Mouse (Mus musculus) C2C12 (cell line): ENCODE results near the gene Megf6. TPM values are rescaled to one million over a fixed set of nuclear protein-coding genes. Genes with fewer than 3 reads are reported as not detected.

Source experiments
- H3K27me3 ChIP-seq: one replicate; pipeline ENCODE4 v1.6.1; 2011; ENCODE audit not compliant: control insufficient read depth, insufficient read depth, insufficient read length
- H3K36me3 ChIP-seq: one replicate; pipeline ENCODE4 v1.6.1; 2011; ENCODE audit not compliant: control insufficient read depth, insufficient read depth
- H3K4me3 ChIP-seq: one replicate; pipeline ENCODE4 v1.5.1; 2011; ENCODE audit warnings: mild to moderate bottlenecking, control low read depth; ENCODE audit not compliant: poor library complexity, insufficient read depth, severe bottlenecking
- H3K79me2 ChIP-seq: one replicate; pipeline ENCODE4 v1.6.1; 2011; ENCODE audit not compliant: control insufficient read depth, insufficient read depth
- H3K79me3 ChIP-seq: one replicate; pipeline ENCODE4 v1.6.1; 2011; ENCODE audit warnings: low read depth, control low read depth
- H3ac ChIP-seq: one replicate; pipeline ENCODE3; 2011; ENCODE audit warnings: low read depth; ENCODE audit not compliant: control insufficient read depth, insufficient read length
- CEBPB ChIP-seq: IDR thresholded peaks from one replicate; pipeline ENCODE4 v1.6.1; 2011; ENCODE audit warnings: low read depth, mild to moderate bottlenecking, control low read depth, moderate library complexity
- CTCF ChIP-seq: IDR thresholded peaks from one replicate; pipeline ENCODE4 v1.5.1; 2011; ENCODE audit not compliant: control insufficient read depth, insufficient read depth, insufficient read length
- FOSL1 ChIP-seq: IDR thresholded peaks from one replicate; pipeline ENCODE4 v1.8.0; 2011; ENCODE audit warnings: mild to moderate bottlenecking, low read length; ENCODE audit not compliant: poor library complexity, insufficient read depth, severe bottlenecking
- MAX ChIP-seq: IDR thresholded peaks from one replicate; pipeline ENCODE4 v1.6.1; 2011; ENCODE audit warnings: mild to moderate bottlenecking, control low read depth
- MYOD1 ChIP-seq: IDR thresholded peaks from one replicate; pipeline ENCODE4 v1.6.1; 2011; ENCODE audit warnings: low read depth; ENCODE audit not compliant: control insufficient read depth, insufficient read length
- MYOG ChIP-seq: IDR thresholded peaks from one replicate; pipeline ENCODE4 v1.6.1; 2011; ENCODE audit not compliant: control insufficient read depth, insufficient read length; ENCODE audit errors: extremely low read depth
- USF1 ChIP-seq: IDR thresholded peaks from one replicate; pipeline ENCODE4 v1.6.1; 2011; ENCODE audit warnings: low read depth, mild to moderate bottlenecking, control low read depth, moderate library complexity
- polyA plus RNA-seq: library from polyadenylated mRNA; unstranded; fragments of >200 nt; fragmentation: generic; extraction: Trizol; gene quantifications from one replicate; pipeline ENCODE4 v1.2.1, GENCODE M21; 2012; ENCODE audit warnings: missing spikeins

Gene Megf6
- polyA plus RNA-seq, 1 experiment: 0.08 TPM

DNA sequence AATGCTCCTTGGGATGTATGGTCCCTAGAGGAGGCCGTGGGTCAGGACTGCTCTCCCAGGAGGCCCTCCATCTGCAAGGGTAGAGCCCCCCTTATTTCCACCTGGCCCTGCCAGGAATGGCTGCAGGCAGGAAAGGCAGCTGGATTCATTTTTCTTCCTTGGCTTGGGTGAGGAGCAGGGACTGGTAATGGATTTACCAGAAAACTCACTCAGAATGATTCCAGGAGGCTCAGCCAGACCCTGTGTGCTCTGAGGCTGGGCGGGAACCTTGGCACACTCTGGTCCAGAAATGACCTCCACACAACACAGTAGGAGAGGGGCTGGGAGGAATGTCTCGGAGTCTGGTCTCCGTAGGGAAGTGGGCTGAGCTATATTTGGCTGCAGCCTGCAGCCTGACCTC, 61.8 kb downstream of the Megf6 start:
- TF ChIP-seq CTCF (no peak), CEBPB (no peak), MAX (no peak), USF1 (no peak)
- no peaks in the 10 kb centered on the region for H3K27me3 ChIP-seq
- H3K79me3 ChIP-seq: no peaks in the 10 kb centered on the region
- H3K36me3 ChIP-seq: no peaks in the 10 kb centered on the region
- no peak overlapping the region for H3ac ChIP-seq
- no peak overlapping the region for H3K4me3 ChIP-seq
- no peaks in the 10 kb centered on the region for H3K79me2 ChIP-seq

DNA sequence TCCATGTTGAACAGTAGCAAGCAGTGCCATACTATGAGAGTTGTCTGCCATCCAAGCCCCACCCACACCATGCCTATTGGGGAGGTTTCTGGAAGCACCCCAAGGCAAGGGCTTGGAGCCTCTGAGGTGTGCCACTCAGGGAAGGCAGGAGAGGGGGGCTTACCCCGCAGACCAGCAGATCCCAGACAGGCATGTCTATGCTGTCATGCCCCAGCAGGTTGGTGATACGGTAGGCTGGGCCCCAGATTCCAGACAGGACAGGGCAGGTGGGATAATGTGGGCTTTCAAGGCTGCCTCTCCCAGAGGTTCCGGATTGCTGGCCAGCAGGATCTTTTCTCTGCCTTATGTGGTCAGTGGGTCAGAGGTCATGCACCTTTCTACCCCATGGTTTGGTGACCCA, 65.5 kb downstream of the Megf6 start:
- no peaks in the 10 kb centered on the region for H3K79me2 ChIP-seq
- no peaks in the 10 kb centered on the region for H3K36me3 ChIP-seq
- no peak overlapping the region for H3ac ChIP-seq
- no peak overlapping the region for H3K4me3 ChIP-seq
- TF ChIP-seq MAX (no peak), CEBPB (no peak), USF1 (no peak), CTCF (no peak), FOSL1 (no peak), MYOD1 (no peak), MYOG (no peak)
- no peaks in the 10 kb centered on the region for H3K79me3 ChIP-seq
- no peaks in the 10 kb centered on the region for H3K27me3 ChIP-seq

DNA sequence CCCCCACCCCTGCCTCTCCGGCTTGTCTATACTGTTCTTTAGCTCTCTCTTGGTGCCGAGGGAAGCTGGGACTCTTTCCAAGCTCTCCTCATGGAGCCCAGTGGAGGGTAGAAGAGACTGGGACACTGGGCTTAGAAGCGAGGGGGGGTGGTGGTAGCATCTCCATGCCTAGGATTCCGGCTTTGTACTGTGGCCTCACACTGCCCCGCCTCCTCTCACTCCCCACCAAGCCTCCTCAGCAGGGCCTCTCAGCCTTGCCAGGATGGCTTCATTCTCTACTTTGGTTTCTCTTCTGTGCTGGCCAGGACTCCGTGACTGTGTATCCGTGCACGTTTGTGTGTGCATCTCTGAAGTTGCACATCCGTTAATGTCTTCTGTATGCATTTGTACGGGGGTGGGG, 66.4 kb downstream of the Megf6 start:
- H3ac ChIP-seq: no peak overlapping the region
- no peak overlapping the region for H3K4me3 ChIP-seq
- TF ChIP-seq CEBPB: no peak

DNA sequence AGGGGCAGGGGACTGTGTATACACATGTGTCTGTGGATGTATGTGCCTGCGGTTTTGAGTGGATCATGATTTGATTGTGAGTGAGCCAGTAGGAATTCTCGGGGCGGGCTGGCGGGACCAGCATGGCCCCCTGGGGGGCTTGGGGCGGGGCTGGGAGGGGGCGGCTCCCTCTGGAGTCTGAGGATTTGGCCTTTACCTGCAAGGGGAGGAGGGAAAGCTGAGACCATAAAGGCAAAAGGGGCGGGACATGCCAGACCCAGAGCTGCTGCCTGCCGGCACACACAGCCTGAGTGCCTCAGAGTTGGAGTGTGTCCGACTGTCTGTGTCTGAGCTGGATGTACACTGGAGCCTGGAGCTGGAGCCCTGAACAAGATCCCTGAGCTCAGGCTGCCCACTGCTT, 66.8 kb downstream of the Megf6 start:
- no peak for TF ChIP-seq USF1
- no peak for TF ChIP-seq FOSL1
- no peak for TF ChIP-seq CTCF
- H3K4me3 ChIP-seq: no peak overlapping the region
- H3K27me3 ChIP-seq: no peaks in the 10 kb centered on the region
- H3K79me3 ChIP-seq: no peaks in the 10 kb centered on the region
- no peaks in the 10 kb centered on the region for H3K79me2 ChIP-seq
- no peak overlapping the region for H3ac ChIP-seq
- no peaks in the 10 kb centered on the region for H3K36me3 ChIP-seq

More for the DNA sequence above, 66.4 kb downstream of the Megf6 start:
- no peaks in the 10 kb centered on the region for H3K79me3 ChIP-seq
- no peaks in the 10 kb centered on the region for H3K27me3 ChIP-seq
- no peaks in the 10 kb centered on the region for H3K79me2 ChIP-seq
- no peaks in the 10 kb centered on the region for H3K36me3 ChIP-seq

DNA sequence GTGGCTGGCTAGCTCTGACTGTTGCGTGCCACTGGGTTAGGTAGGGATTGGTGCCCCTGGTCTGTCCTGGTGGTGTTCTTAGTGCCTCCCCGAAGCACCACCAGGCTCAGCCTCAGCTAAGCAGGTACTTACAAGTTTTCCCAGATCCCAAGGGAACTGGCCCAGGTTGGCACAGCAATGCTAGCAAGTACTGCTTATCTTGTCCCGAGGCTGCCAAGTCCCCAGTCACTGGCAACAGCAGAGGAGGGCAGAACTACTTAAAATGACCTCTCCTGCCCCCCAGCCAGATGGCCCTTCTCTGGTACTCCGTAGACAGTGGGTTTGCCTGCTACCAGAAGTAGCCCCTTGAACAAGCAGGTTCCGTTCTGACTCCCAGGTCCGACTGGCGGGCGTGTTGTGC, 68.7 kb downstream of the Megf6 start:
- Histone ChIP-seq H3K79me2 (no peaks in the 10 kb centered on the region), H3K27me3 (no peaks in the 10 kb centered on the region), H3K36me3 (no peaks in the 10 kb centered on the region), H3K4me3 (no peak overlapping the region), H3ac (no peak overlapping the region), H3K79me3 (no peaks in the 10 kb centered on the region)
- TF ChIP-seq MYOG (no peak), MYOD1 (no peak), CEBPB (no peak), MAX (no peak), USF1 (no peak), FOSL1 (no peak), CTCF (no peak)

DNA sequence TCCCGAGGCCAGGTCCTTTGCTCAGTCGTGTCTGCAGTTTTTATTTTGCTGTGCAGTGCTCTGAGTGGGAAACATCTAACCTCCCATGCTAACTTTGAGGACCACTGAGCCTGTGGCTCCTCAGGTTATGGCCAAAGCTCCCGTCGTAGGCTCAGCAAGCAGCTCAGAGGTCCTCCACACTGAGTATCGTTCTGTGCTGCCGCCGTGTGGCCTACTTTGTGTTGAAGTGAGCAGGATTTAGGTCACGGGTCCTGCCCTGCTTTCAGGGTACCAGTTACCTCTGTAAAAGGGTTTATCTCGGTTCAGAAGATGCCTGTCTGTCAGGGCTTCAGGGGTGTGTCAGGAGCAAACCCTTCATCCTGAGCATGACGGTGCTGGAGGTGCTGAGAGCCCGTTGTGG, 70.1 kb downstream of the Megf6 start:
- Histone ChIP-seq H3K79me3 (no peaks in the 10 kb centered on the region), H3K27me3 (no peaks in the 10 kb centered on the region), H3K36me3 (no peaks in the 10 kb centered on the region), H3ac (no peak overlapping the region), H3K79me2 (no peaks in the 10 kb centered on the region), H3K4me3 (no peak overlapping the region)
- no peak for TF ChIP-seq MYOG
- TF ChIP-seq FOSL1: no peak
- no peak for TF ChIP-seq MAX
- no peak for TF ChIP-seq CTCF
- no peak for TF ChIP-seq MYOD1
- no peak for TF ChIP-seq USF1
- no peak for TF ChIP-seq CEBPB
